Mouse (Mus musculus) kidney, adult 11 months (tissue): ENCODE measurements around the gene Gm7980.
"Not testable (repeated sequence)": the region's sequence is repeated elsewhere in the genome, so short reads cannot be mapped to it uniquely, and the experiment has no call there.

Experiments used
- DNase-seq: peaks from one replicate; pipeline ENCODE4 v3.0.0; 2022

Gm7980 gene

DNA sequence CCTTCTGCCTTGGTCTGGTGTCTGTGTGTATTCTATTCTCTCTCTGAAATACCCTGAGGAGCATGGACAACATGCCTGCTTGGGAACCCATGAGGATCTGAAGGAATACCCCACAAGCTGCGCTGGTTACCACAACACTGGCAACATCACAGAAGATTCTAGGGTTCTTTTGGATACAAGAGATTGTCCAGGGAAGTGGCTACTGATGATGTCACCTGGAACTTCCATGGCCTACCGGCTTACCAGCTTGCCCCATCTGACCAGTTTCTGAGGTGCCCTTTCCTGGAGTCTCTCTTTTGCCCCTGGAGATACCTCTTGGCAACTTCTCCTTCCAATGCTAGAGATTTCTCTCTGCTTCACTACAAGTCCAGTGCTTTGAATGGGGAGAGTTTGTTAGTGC is at the start of gene Gm7980:
Gene Gm7980 (minus strand): TSS at position 101 of the 400 bp plus-strand sequence.
- DNase-seq, result not testable (repeated sequence)

DNA sequence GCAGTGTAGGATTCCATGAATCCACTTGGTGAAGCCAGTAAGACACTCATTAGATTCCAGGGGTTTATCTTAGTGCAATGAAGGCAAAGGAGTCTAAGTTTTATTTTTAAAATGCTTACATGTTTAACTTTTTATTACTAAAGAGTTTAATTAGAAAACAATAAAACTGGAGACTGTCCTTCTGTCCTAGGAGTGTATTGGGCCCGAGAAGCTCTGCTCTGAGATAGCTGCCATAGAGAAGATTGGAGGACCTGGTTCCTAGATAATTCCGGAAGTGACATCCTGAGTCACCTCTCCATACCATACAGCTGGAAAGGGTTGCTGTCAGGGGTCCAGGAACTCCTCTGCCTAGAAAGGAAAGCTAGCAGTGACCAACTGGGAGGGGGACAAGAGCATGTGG is 36.6 kb upstream of the Gm7980 start, which contains the start of gene 1700024B05Rik:
Gene 1700024B05Rik (plus strand): TSS at position 301 of the 400 bp plus-strand sequence.
- not testable (repeated sequence) for DNase-seq

- not testable (repeated sequence) for DNase-seq
Observed at GRCm38 (mm10) chr14:41924649-41925048, 17.6 kb upstream of the Gm7980 start, which contains the start of gene 1700049E17Rik1. 1700049E17Rik1 (plus strand) TSS chr14:41924949.
